Comparison of ENCODE assay signal across 21 mouse cellular contexts in the genomic region with DNA sequence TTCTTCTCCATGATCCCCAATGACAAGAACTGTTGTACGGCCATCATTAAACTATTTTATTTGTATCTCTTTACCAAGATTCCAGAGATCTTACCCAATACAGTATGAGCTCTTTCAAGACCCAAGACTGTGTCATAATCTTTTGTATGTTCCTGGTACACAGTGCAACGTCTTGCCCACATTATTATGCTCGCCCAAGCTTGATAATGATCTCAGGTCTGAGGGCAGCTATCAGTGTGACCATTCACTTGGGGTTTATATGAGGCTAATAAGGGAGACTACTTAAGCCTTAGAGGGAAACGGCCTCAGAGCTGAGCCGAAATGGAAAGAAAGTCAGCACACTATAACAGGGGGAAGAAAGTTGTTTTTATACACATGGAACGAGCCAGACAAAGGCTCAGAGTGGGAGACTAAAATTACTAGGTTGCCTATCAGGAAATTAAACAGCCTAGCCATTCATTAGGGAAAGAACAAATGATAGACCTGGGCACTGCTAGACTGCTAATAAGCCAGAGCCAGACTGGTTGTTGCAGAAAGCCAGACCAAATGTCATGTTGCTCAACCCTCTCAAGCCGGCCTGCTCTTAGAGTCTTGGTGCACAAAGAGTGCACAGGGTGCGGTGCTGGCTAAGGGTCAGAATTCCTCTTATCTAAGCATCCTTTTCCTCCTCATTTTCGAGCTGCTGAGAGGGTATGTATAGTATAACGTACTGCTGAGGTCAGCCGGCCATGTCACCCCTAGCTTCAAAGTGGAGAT. TPM values are rescaled to one million over a fixed set of nuclear protein-coding genes. Genes with fewer than 3 reads are reported as not detected.
DNase-seq lines count a peak whose midpoint lies in the region; ATAC-seq and TF ChIP-seq lines count a peak whose summit lies in the region.
"Had no signal": no experiment of that assay in that cellular context is flagged by ENCODE, and none has a peak within 500 bp of the region (broad histone marks: within the 10 kb centered on the region; RNA-seq: fewer than 3 reads in every experiment).

No protein-coding gene starts in this region.

- H3K27ac ChIP-seq in forebrain, postnatal 0 days (ENCODE audit: low read depth, low read length), result no peak overlapping the region
- H3K27ac ChIP-seq in forebrain, embryonic 10.5 days, result no peak overlapping the region
- H3K27ac ChIP-seq in midbrain, embryonic 11.5 days (ENCODE audit: low read depth, low read length), result no peak overlapping the region
- no peak overlapping the region for H3K27ac ChIP-seq in midbrain, embryonic 10.5 days (replicated peaks)
- H3K27ac ChIP-seq: embryonic facial prominence, embryonic 10.5 days; forebrain, embryonic 15.5 days; gastrocnemius, adult 2 months; heart, embryonic 13.5 days; hindbrain, embryonic 12.5 days had no signal

- no peak overlapping the region for H3K4me3 ChIP-seq in forebrain, postnatal 0 days (ENCODE audit: low read depth, low read length)
- H3K4me3 ChIP-seq in forebrain, embryonic 10.5 days, result no peak overlapping the region
- no peak overlapping the region for H3K4me3 ChIP-seq in midbrain, embryonic 11.5 days (ENCODE audit: low read depth, low read length)
- H3K4me3 ChIP-seq in midbrain, embryonic 10.5 days, result no peak overlapping the region
- H3K4me3 ChIP-seq: embryonic facial prominence, embryonic 10.5 days; forebrain, embryonic 15.5 days; gastrocnemius, adult 2 months; heart, embryonic 13.5 days; hindbrain, embryonic 12.5 days had no signal

- no peak overlapping the region for H3K9ac ChIP-seq in forebrain, postnatal 0 days
- no peak overlapping the region for H3K9ac ChIP-seq in midbrain, embryonic 11.5 days (ENCODE audit: low read length)
- H3K9ac ChIP-seq: forebrain, embryonic 15.5 days; heart, embryonic 13.5 days; hindbrain, embryonic 12.5 days had no signal

- H3K9me3 ChIP-seq in forebrain, postnatal 0 days (ENCODE audit: low read length), result no peaks in the 10 kb centered on the region
- H3K9me3 ChIP-seq in forebrain, embryonic 10.5 days, result no peaks in the 10 kb centered on the region
- no peaks in the 10 kb centered on the region for H3K9me3 ChIP-seq in midbrain, embryonic 11.5 days (ENCODE audit: control insufficient read depth, low read length)
- no peaks in the 10 kb centered on the region for H3K9me3 ChIP-seq in midbrain, embryonic 10.5 days (replicated peaks)
- H3K9me3 ChIP-seq: embryonic facial prominence, embryonic 10.5 days; forebrain, embryonic 15.5 days; heart, embryonic 13.5 days; hindbrain, embryonic 12.5 days had no signal

- no peaks in the 10 kb centered on the region for H3K36me3 ChIP-seq in forebrain, postnatal 0 days (ENCODE audit: insufficient read depth)
- H3K36me3 ChIP-seq in forebrain, embryonic 10.5 days (replicated peaks), result no peaks in the 10 kb centered on the region
- H3K36me3 ChIP-seq in midbrain, embryonic 11.5 days (ENCODE audit: control insufficient read depth, insufficient read depth, low read length), result no peaks in the 10 kb centered on the region
- H3K36me3 ChIP-seq in midbrain, embryonic 10.5 days, result no peaks in the 10 kb centered on the region
- H3K36me3 ChIP-seq: embryonic facial prominence, embryonic 10.5 days; forebrain, embryonic 15.5 days; heart, embryonic 13.5 days; hindbrain, embryonic 12.5 days had no signal

- TF ChIP-seq CTCF in forebrain, postnatal 0 days (IDR thresholded peaks at IDR 0.05; ENCODE audit: low read depth), result no peak

- 60% methylated on average over 11 of the region's 11 CpGs for WGBS in forebrain, postnatal 0 days
- 83% methylated on average over 11 of the region's 11 CpGs for WGBS in forebrain, embryonic 10.5 days
- 83% methylated on average over 11 of the region's 11 CpGs for WGBS in midbrain, embryonic 11.5 days
- WGBS in midbrain, embryonic 10.5 days, result 87% methylated on average over 11 of the region's 11 CpGs

- H3K4me1 ChIP-seq in forebrain, postnatal 0 days (ENCODE audit: insufficient read depth), result peaks cover 3% of the 10 kb centered on the region; the same call in 1 of the 2 replicates
- peaks cover 4% of the 10 kb centered on the region; the same call in 1 of the 2 replicates for H3K4me1 ChIP-seq in forebrain, embryonic 10.5 days
- H3K4me1 ChIP-seq in midbrain, embryonic 11.5 days (ENCODE audit: control insufficient read depth, insufficient read depth, low read length), result no peaks in the 10 kb centered on the region
- H3K4me1 ChIP-seq in midbrain, embryonic 10.5 days, result no peaks in the 10 kb centered on the region
- H3K4me1 ChIP-seq: hindbrain, embryonic 12.5 days had no signal

- peak; percentile 47 for ATAC-seq in forebrain, postnatal 0 days
- no peak for ATAC-seq in midbrain, embryonic 11.5 days (ENCODE audit: low FRiP score)
- peak; percentile 54 for ATAC-seq in megakaryocyte, adult 5-6 weeks (ENCODE audit: poor library complexity, severe bottlenecking)
- ATAC-seq: forebrain, embryonic 15.5 days; intestine, embryonic 16.5 days had no signal

- peak; percentile 16 for DNase-seq in adrenal gland, postnatal 10 days
- no peak for DNase-seq in adrenal gland, adult 2 months
- no peak for DNase-seq in forebrain, postnatal 0 days
- DNase-seq in forebrain, embryonic 10.5 days (ENCODE audit: extremely low spot score, low spot score), result no peak
- peak; percentile 54 for DNase-seq in midbrain, embryonic 11.5 days (ENCODE audit: low spot score, missing footprints)
- no peak for DNase-seq in midbrain, embryonic 10.5 days (ENCODE audit: low spot score)
- no peak for DNase-seq in right cerebral cortex, postnatal 14 days
- DNase-seq: adrenal gland, postnatal 36 days; cerebellum, adult 11-12 months; cerebellum, adult 9-11 months; gastrocnemius, adult 2 months; gastrocnemius, postnatal 25 days; heart, adult 11 months; heart, postnatal 36 days; kidney, adult 2 months had no signal

- H3K27me3 ChIP-seq in forebrain, postnatal 0 days (ENCODE audit: insufficient read depth, low read length), result no peaks in the 10 kb centered on the region
- H3K27me3 ChIP-seq in forebrain, embryonic 10.5 days (ENCODE audit: poor library complexity, severe bottlenecking), result no peaks in the 10 kb centered on the region
- no peaks in the 10 kb centered on the region for H3K27me3 ChIP-seq in midbrain, embryonic 11.5 days (ENCODE audit: control insufficient read depth, insufficient read depth, low read length)
- no peaks in the 10 kb centered on the region for H3K27me3 ChIP-seq in midbrain, embryonic 10.5 days (ENCODE audit: low read depth, poor library complexity, severe bottlenecking)
- H3K27me3 ChIP-seq: forebrain, embryonic 15.5 days; heart, embryonic 13.5 days; hindbrain, embryonic 12.5 days had no signal

- H3K4me2 ChIP-seq in forebrain, postnatal 0 days (ENCODE audit: low read depth), result no peak overlapping the region
- H3K4me2 ChIP-seq in midbrain, embryonic 11.5 days, result no peak overlapping the region
- H3K4me2 ChIP-seq: forebrain, embryonic 15.5 days; heart, embryonic 13.5 days; hindbrain, embryonic 12.5 days had no signal

RNA-seq across cellular contexts. Expression of gene Nmnat2, which starts 47.7 kb away (rescaled TPM):
- 1 to 10 TPM; 2.1 to 5.1 TPM for total RNA-seq in adrenal gland, postnatal 10 days (2021)
- total RNA-seq in adrenal gland, adult 2 months (2021), result 1 to 10 TPM in 1 of 2 experiments, under 1 TPM in 1; 0.78 to 1.1 TPM
- 0.84 and 1.0 TPM in 2 replicates for polyA plus RNA-seq in adrenal gland, adult 2 months (2012; rRNA removed)
- total RNA-seq in forebrain, postnatal 0 days (2014; rRNA removed), result 129 and 142 TPM in 2 replicates
- 62.0 and 81.8 TPM in 2 replicates for polyA plus RNA-seq in forebrain, postnatal 0 days (2015; fragmentation: Nextera tagmentation; extraction: Ambion mirVana)
- polyA plus RNA-seq in forebrain, embryonic 10.5 days (2016; fragmentation: Nextera tagmentation; extraction: Ambion mirVana), result 8.0 and 8.7 TPM in 2 replicates
- 15.0 and 20.4 TPM in 2 replicates for polyA plus RNA-seq in midbrain, embryonic 11.5 days (2014; fragmentation: Nextera tagmentation; extraction: Ambion mirVana)
- 10.5 and 10.7 TPM in 2 replicates for polyA plus RNA-seq in midbrain, embryonic 10.5 days (2016; fragmentation: Nextera tagmentation; extraction: Ambion mirVana)
- not detected in 2 replicates for total RNA-seq in megakaryocyte, adult 5-6 weeks (2015)
- not detected in 2 replicates for total RNA-seq in megakaryocyte, adult 5-6 weeks (2017)

Comparison
In these comparisons a context has a peak if more than half of its experiments do, and no peak if none do; other contexts are left out.
1. DNase-seq: peak in adrenal gland, postnatal 10 days (single experiment) and midbrain, embryonic 11.5 days (single experiment); none in adrenal gland, adult 2 months (single experiment), forebrain, postnatal 0 days (single experiment), forebrain, embryonic 10.5 days (single experiment), midbrain, embryonic 10.5 days (single experiment) and right cerebral cortex, postnatal 14 days (single experiment).